ENCODE assay signal across 18 mouse cellular contexts in the genomic region with DNA sequence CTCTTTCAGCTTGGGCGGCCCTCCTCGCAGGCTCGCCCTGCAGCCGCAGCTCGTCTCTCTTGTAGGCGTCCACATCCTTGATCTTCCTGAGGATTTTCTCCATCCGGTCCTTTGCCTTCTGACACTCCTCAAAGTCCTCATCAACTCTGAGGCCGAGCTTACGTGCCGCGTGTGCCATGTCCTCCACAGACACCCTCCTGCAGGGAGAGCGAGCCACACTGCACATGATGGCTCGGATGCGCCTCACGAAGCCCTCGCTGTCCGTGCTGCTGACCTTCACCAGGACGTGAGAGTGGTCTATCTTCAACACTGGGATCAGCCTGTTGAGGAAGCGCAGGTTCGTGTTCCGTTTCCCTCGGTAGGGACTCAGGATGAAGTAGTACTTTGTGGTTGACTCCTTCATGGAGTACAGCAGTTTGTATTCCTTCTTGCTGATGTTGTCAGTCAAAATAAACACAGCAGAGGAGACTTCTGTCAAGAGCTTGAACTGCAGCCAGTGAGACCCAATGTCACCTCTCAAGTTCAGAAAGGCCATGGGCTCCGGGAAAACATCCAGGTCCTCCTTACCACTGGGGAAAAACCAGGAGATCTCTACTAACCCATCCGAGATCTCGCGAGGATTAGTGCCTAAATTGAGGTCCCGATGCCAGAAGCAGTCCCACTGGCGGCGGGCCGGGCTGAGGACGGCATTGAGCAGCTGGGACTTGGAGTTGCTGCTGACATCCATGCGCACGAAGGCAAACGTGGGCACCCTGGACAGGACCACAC. TPM values are rescaled to one million over a fixed set of nuclear protein-coding genes. Genes with fewer than 3 reads are reported as not detected.
DNase-seq lines count a peak whose midpoint lies in the region; ATAC-seq and TF ChIP-seq lines count a peak whose summit lies in the region.
"Had no signal": no experiment of that assay in that cellular context is flagged by ENCODE, and none has a peak within 500 bp of the region (broad histone marks: within the 10 kb centered on the region; RNA-seq: fewer than 3 reads in every experiment).

No protein-coding gene starts in this region.

- no peak overlapping the region for H3K27ac ChIP-seq in limb, embryonic 10.5 days
- H3K27ac ChIP-seq: embryonic facial prominence, embryonic 15.5 days; forebrain, embryonic 13.5 days; hindbrain, embryonic 15.5 days; layer of hippocampus, adult 2 months; neural tube, embryonic 12.5 days had no signal

- ATAC-seq in activated CD4-positive, CD25-positive, alpha-beta regulatory T cell, adult 4 months = no peak
- no peak for ATAC-seq in erythroblast, adult 5-6 weeks (replicated peaks; ENCODE audit: low FRiP score, poor library complexity, severe bottlenecking)
- ATAC-seq: forebrain, embryonic 13.5 days; midbrain, embryonic 16.5 days; Patski had no signal

- H3K36me3 ChIP-seq in E14TG2a.4 (ENCODE audit: insufficient read depth, low read length) = peaks cover 53% of the 10 kb centered on the region
- peaks cover 47% of the 10 kb centered on the region for H3K36me3 ChIP-seq in limb, embryonic 10.5 days

- WGBS in limb, embryonic 10.5 days = 94% methylated on average over 34 of the region's 34 CpGs

- DNase-seq in heart, adult 18-20 months = peak; percentile 68 to 69
- no peak for DNase-seq in heart, postnatal 25 days (ENCODE audit: low spot score)
- DNase-seq in R1 (ENCODE audit: low read depth, low spot score) = peak; percentile 86
- DNase-seq in limb, embryonic 10.5 days (ENCODE audit: low spot score) = peak; percentile 25
- no peak for DNase-seq in B cell, adult 2 months
- DNase-seq: adrenal gland, adult 2 months; kidney, adult 2 months; spleen, adult 18-20 months had no signal

- intact Hi-C loops in heart, postnatal 25 days (cut with DNase I) = loop anchor here (5.0 kb wide), 1 partner anchor 170 kb away; no protein-coding TSS in a partner anchor

- no peak for TF ChIP-seq CTCF in E14TG2a.4 (conservative IDR thresholded peaks at IDR 0.05; ENCODE audit: low read length)

- peaks cover 62% of the 10 kb centered on the region for H3K4me1 ChIP-seq in E14TG2a.4 (replicated peaks; ENCODE audit: low read depth, low read length)
- H3K4me1 ChIP-seq in limb, embryonic 10.5 days = no peaks in the 10 kb centered on the region
- H3K4me1 ChIP-seq: embryonic facial prominence, embryonic 15.5 days; forebrain, embryonic 13.5 days; hindbrain, embryonic 15.5 days; neural tube, embryonic 12.5 days had no signal

- H3K9me3 ChIP-seq in E14TG2a.4 (ENCODE audit: low read length) = no peaks in the 10 kb centered on the region
- H3K9me3 ChIP-seq in limb, embryonic 10.5 days (replicated peaks) = no peaks in the 10 kb centered on the region
- H3K9me3 ChIP-seq: embryonic facial prominence, embryonic 15.5 days; forebrain, embryonic 13.5 days; hindbrain, embryonic 15.5 days; neural tube, embryonic 12.5 days had no signal

- peak overlapping the region; percentile 72 for H3K4me3 ChIP-seq in E14TG2a.4 (replicated peaks; ENCODE audit: low read length)
- no peak overlapping the region for H3K4me3 ChIP-seq in limb, embryonic 10.5 days
- H3K4me3 ChIP-seq: embryonic facial prominence, embryonic 15.5 days; forebrain, embryonic 13.5 days; hindbrain, embryonic 15.5 days; layer of hippocampus, adult 2 months; neural tube, embryonic 12.5 days had no signal

- peaks cover 21% of the 10 kb centered on the region for H3K27me3 ChIP-seq in E14TG2a.4 (ENCODE audit: insufficient read depth, low read length)
- H3K27me3 ChIP-seq in limb, embryonic 10.5 days (ENCODE audit: low read depth, poor library complexity, severe bottlenecking) = no peaks in the 10 kb centered on the region
- H3K27me3 ChIP-seq: embryonic facial prominence, embryonic 15.5 days; forebrain, embryonic 13.5 days; hindbrain, embryonic 15.5 days; neural tube, embryonic 12.5 days; Patski had no signal

RNA-seq across cellular contexts. Expression of a gene that starts 1.6 kb away (rescaled TPM):
- total RNA-seq in heart, adult 18-20 months (2021) = 100 to 1,000 TPM; 152 to 158 TPM
- 100 to 1,000 TPM; 145 to 152 TPM for total RNA-seq in heart, postnatal 25 days (2021)
- 155 and 158 TPM in 2 replicates for polyA plus RNA-seq in limb, embryonic 10.5 days (2016; fragmentation: Nextera tagmentation; extraction: Ambion mirVana)
- 10 to 100 TPM; 66.0 to 69.2 TPM for polyA plus RNA-seq in activated CD4-positive, CD25-positive, alpha-beta regulatory T cell, adult 4 months (2017; shearing (Covaris generic))
- total RNA-seq in erythroblast, adult 5-6 weeks (2015; ENCODE audit: low replicate concordance) = 16.5 and 28.1 TPM in 2 replicates
- 16.1 and 21.7 TPM in 2 replicates for total RNA-seq in erythroblast, adult 5-6 weeks (2017; ENCODE audit: low replicate concordance)

RNA-seq across cellular contexts. Expression of a gene that starts 45.1 kb away (rescaled TPM):
- 10 to 100 TPM; 58.9 to 59.4 TPM for total RNA-seq in heart, adult 18-20 months (2021)
- 10 to 100 TPM; 56.7 to 68.6 TPM for total RNA-seq in heart, postnatal 25 days (2021)
- polyA plus RNA-seq in limb, embryonic 10.5 days (2016; fragmentation: Nextera tagmentation; extraction: Ambion mirVana) = 15.4 and 20.3 TPM in 2 replicates
- polyA plus RNA-seq in activated CD4-positive, CD25-positive, alpha-beta regulatory T cell, adult 4 months (2017; shearing (Covaris generic)) = 1 to 10 TPM; 3.7 to 6.1 TPM
- total RNA-seq in erythroblast, adult 5-6 weeks (2015; ENCODE audit: low replicate concordance) = 0.19 and 2.3 TPM in 2 replicates
- total RNA-seq in erythroblast, adult 5-6 weeks (2017; ENCODE audit: low replicate concordance) = 1.2 and 3.2 TPM in 2 replicates

Comparison
In these comparisons a context has a peak if more than half of its experiments do, and no peak if none do; other contexts are left out.
1. DNase-seq: peak in heart, adult 18-20 months (2 of 2), R1 (single experiment) and limb, embryonic 10.5 days (single experiment); none in heart, postnatal 25 days (single experiment) and B cell, adult 2 months (0 of 2).
2. RNA of a gene that starts 1.6 kb away (total RNA-seq): 152 to 158 TPM in heart, adult 18-20 months and 145 to 152 TPM in heart, postnatal 25 days; 16.1 to 28.1 TPM in erythroblast, adult 5-6 weeks; every median in the first group is over 4 times any median in the second.
3. RNA of a gene that starts 45.1 kb away (total RNA-seq): 56.7 to 68.6 TPM in heart, postnatal 25 days and 58.9 to 59.4 TPM in heart, adult 18-20 months; 0.19 to 3.2 TPM in erythroblast, adult 5-6 weeks; every median in the first group is over 10 times any median in the second.